Mouse (Mus musculus): ENCODE measurements around the gene Cdc14a. TPM values are rescaled to one million over a fixed set of nuclear protein-coding genes. Genes with fewer than 3 reads are reported as not detected.

Cdc14a gene
- total and polyA plus RNA-seq, 3 experiments, result 1.6 to 3.4 (median 2.8) TPM

- DNase-seq, result no peak
- Histone ChIP-seq H3K36me3 (ENCODE audit: control insufficient read depth, insufficient read depth, low read length) (no peaks in the 10 kb centered on the region; the same call in 1 of the 2 replicates), H3K27me3 (ENCODE audit: control insufficient read depth, insufficient read depth, low read length) (no peaks in the 10 kb centered on the region), H3K9ac (ENCODE audit: low read depth, low read length) (no peak overlapping the region), H3K4me1 (ENCODE audit: control insufficient read depth, insufficient read depth, low read length) (peaks cover 5% of the 10 kb centered on the region), H3K27ac (peak overlapping the region; percentile 57; the same call in 1 of the 2 replicates), H3K4me3 (no peak overlapping the region), H3K79me2 (replicated peaks; ENCODE audit: control insufficient read depth, insufficient read depth, low read length) (no peaks in the 10 kb centered on the region)
- intact Hi-C loops (cut with DNase I), result loop anchor here (5.0 kb wide), 1 partner anchor 47 kb away; no protein-coding TSS in a partner anchor
- no peak for TF ChIP-seq EP300 (IDR thresholded peaks at IDR 0.05; ENCODE audit: insufficient read depth, low read depth, low read length)
- no peak for TF ChIP-seq POLR2A (IDR thresholded peaks at IDR 0.05; ENCODE audit: insufficient read depth, low read depth, low read length)
- TF ChIP-seq CTCF (IDR thresholded peaks at IDR 0.05), result no peak
- WGBS, result 82% methylated on average over 14 of the region's 14 CpGs
Observed at GRCm38 (mm10) chr3:116389500-116390470, 34.0 kb downstream of the Cdc14a start.

- no peaks in the 10 kb centered on the region for H3K79me2 ChIP-seq (replicated peaks; ENCODE audit: control insufficient read depth, insufficient read depth, low read length)
- H3K27ac ChIP-seq, result peak overlapping the region; percentile 57
- H3K4me1 ChIP-seq (ENCODE audit: control insufficient read depth, insufficient read depth, low read length), result peaks cover 9% of the 10 kb centered on the region
- no peaks in the 10 kb centered on the region for H3K27me3 ChIP-seq (ENCODE audit: control insufficient read depth, insufficient read depth, low read length)
- H3K36me3 ChIP-seq (ENCODE audit: control insufficient read depth, insufficient read depth, low read length), result no peaks in the 10 kb centered on the region; the same call in 1 of the 2 replicates
- H3K4me3 ChIP-seq, result no peak overlapping the region
- no peak overlapping the region for H3K9ac ChIP-seq (ENCODE audit: low read depth, low read length)
- WGBS, result 37% methylated on average over 11 of the region's 11 CpGs
- TF ChIP-seq CTCF (IDR thresholded peaks at IDR 0.05), result no peak
- TF ChIP-seq EP300 (IDR thresholded peaks at IDR 0.05; ENCODE audit: insufficient read depth, low read depth, low read length), result no peak
- no peak for DNase-seq
- intact Hi-C loops (cut with DNase I), result loop anchor here (5.0 kb wide), 1 partner anchor 47 kb away; no protein-coding TSS in a partner anchor
Observed at GRCm38 (mm10) chr3:116388808-116389207, 35.0 kb downstream of the Cdc14a start.

GRCm38 (mm10) chr3:116386886-116387285 is 36.9 kb downstream of the Cdc14a start:
- Histone ChIP-seq H3K27me3 (ENCODE audit: control insufficient read depth, insufficient read depth, low read length) (no peaks in the 10 kb centered on the region), H3K27ac (no peak overlapping the region), H3K4me1 (ENCODE audit: control insufficient read depth, insufficient read depth, low read length) (peaks cover 10% of the 10 kb centered on the region), H3K79me2 (replicated peaks; ENCODE audit: control insufficient read depth, insufficient read depth, low read length) (no peaks in the 10 kb centered on the region), H3K4me3 (no peak overlapping the region), H3K36me3 (ENCODE audit: control insufficient read depth, insufficient read depth, low read length) (no peaks in the 10 kb centered on the region; the same call in 1 of the 2 replicates), H3K9ac (ENCODE audit: low read depth, low read length) (no peak overlapping the region)
- DNase-seq, result no peak
- intact Hi-C loops (cut with DNase I), result loop anchor here (5.0 kb wide), 1 partner anchor 45 kb away; no protein-coding TSS in a partner anchor
- TF ChIP-seq POLR2A (IDR thresholded peaks at IDR 0.05; ENCODE audit: insufficient read depth, low read depth, low read length) (no peak), EP300 (IDR thresholded peaks at IDR 0.05; ENCODE audit: insufficient read depth, low read depth, low read length) (no peak), CTCF (IDR thresholded peaks at IDR 0.05) (no peak)

GRCm38 (mm10) chr3:116386342-116386741 is 37.5 kb downstream of the Cdc14a start:
- intact Hi-C loops (cut with DNase I), result loop anchor here (5.0 kb wide), 1 partner anchor 44 kb away; no protein-coding TSS in a partner anchor
- H3K27me3 ChIP-seq (ENCODE audit: control insufficient read depth, insufficient read depth, low read length), result no peaks in the 10 kb centered on the region
- peaks cover 10% of the 10 kb centered on the region for H3K4me1 ChIP-seq (ENCODE audit: control insufficient read depth, insufficient read depth, low read length)
- no peak for DNase-seq
- TF ChIP-seq CTCF (IDR thresholded peaks at IDR 0.05), result no peak
- no peak for TF ChIP-seq EP300 (IDR thresholded peaks at IDR 0.05; ENCODE audit: insufficient read depth, low read depth, low read length)
- no peak for TF ChIP-seq POLR2A (IDR thresholded peaks at IDR 0.05; ENCODE audit: insufficient read depth, low read depth, low read length)
- no peak overlapping the region for H3K4me3 ChIP-seq
- no peaks in the 10 kb centered on the region for H3K79me2 ChIP-seq (replicated peaks; ENCODE audit: control insufficient read depth, insufficient read depth, low read length)
- H3K36me3 ChIP-seq (ENCODE audit: control insufficient read depth, insufficient read depth, low read length), result no peaks in the 10 kb centered on the region; the same call in 1 of the 2 replicates
- no peak overlapping the region for H3K27ac ChIP-seq
- H3K9ac ChIP-seq (ENCODE audit: low read depth, low read length), result no peak overlapping the region
- 74% methylated on average over 6 of the region's 6 CpGs for WGBS

DNA sequence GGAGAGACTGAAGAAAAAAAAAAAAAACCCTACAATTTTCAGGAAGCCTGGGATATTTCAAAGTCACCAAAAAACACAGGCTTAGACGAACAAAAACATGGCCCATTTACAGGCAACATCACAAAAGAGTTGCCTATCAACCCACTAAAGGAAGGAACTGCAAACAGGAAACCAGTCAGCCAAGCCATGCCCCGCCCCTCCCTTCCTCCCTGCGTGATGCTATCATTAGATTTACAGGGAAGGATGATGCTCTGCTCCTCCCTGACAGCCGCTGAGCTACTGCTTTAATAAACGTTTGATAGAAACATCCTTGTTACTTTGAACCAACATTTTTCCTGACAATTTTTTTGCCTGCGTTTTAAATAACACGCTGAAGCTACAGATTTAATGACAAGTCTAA is 39.5 kb downstream of the Cdc14a start:
- 34% methylated on average over 7 of the region's 7 CpGs for WGBS
- intact Hi-C loops (cut with DNase I), result loop anchor here (2.0 kb wide), 1 partner anchor 38 kb away; no protein-coding TSS in a partner anchor
- no peak overlapping the region; the same call in 1 of the 2 replicates for H3K4me3 ChIP-seq
- peak; percentile 50 to 62 for DNase-seq
- H3K79me2 ChIP-seq (replicated peaks; ENCODE audit: control insufficient read depth, insufficient read depth, low read length), result no peaks in the 10 kb centered on the region
- H3K4me1 ChIP-seq (ENCODE audit: control insufficient read depth, insufficient read depth, low read length), result peaks cover 10% of the 10 kb centered on the region
- no peak overlapping the region for H3K9ac ChIP-seq (ENCODE audit: low read depth, low read length)
- peak overlapping the region; percentile 83 for H3K27ac ChIP-seq
- TF ChIP-seq EP300 (IDR thresholded peaks at IDR 0.05; ENCODE audit: insufficient read depth, low read depth, low read length), result 0 out of 2 replicates have a peak, but pooled peaks have one; percentile 42
- TF ChIP-seq CTCF (IDR thresholded peaks at IDR 0.05), result no peak
- TF ChIP-seq POLR2A (IDR thresholded peaks at IDR 0.05; ENCODE audit: insufficient read depth, low read depth, low read length), result peak; percentile 62
- H3K27me3 ChIP-seq (ENCODE audit: control insufficient read depth, insufficient read depth, low read length), result no peaks in the 10 kb centered on the region
- H3K36me3 ChIP-seq (ENCODE audit: control insufficient read depth, insufficient read depth, low read length), result no peaks in the 10 kb centered on the region

Data from heart, adult 2 months (tissue).